Mouse (Mus musculus): ENCODE data around the gene Sqstm1.
A peak's percentile ranks its signal among the peaks of the same experiment; 100 is the strongest.

DNA sequence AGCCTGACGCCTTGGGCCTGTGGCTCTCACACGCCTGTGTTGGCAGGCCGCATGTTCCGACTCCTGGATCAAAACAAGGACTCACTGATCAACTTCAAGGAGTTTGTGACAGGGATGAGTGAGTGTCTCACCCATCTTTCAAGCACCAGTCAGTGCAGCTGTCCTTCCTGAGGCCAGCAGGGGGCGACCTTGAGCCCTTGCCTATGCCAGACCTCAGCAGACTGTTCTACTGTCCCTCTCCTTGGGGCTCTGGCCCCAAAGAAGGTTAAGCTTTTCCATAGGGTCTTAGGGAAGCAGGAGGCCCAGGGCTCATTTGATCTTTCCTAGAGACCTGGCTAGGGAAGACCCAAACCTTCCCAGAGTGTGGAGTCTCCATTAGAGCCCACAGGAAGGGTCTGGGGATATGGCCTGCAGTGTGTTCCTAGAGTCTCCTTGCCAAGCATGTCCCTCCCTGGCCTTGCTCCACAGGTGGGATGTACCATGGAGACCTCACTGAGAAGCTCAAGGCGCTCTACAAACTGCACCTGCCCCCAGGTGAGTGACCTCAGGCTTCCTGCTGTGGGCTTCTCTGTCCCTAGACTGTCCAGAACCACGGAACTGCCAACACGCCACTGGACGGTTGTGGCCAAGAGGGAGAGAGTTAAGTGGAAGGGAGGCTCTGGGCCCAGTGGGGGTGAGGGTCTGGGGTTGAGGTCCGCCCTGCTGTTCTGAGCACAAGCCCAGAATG is 48.9 kb downstream of the Sqstm1 start:
- TF ChIP-seq POLR2A (IDR thresholded peaks at IDR 0.05; ENCODE audit: low read depth, low read length), result no peak
- peak; percentile 98 for TF ChIP-seq CTCF (IDR thresholded peaks at IDR 0.05; ENCODE audit: extremely low read depth, insufficient read length, insufficient replicate concordance, low read depth, low read length)
